Mouse (Mus musculus) fat pad, adult 2 months (tissue): ENCODE data around the gene Npas4.
"Not testable (repeated sequence)": the region's sequence is repeated elsewhere in the genome, so short reads cannot be mapped to it uniquely, and the experiment has no call there.

Source experiments
- DNase-seq: peaks from one replicate; pipeline ENCODE4 v3.0.0-alpha.2; 2011; ENCODE audit warnings: low read depth, low spot score; ENCODE audit errors: extremely low read depth

Npas4 gene

DNA sequence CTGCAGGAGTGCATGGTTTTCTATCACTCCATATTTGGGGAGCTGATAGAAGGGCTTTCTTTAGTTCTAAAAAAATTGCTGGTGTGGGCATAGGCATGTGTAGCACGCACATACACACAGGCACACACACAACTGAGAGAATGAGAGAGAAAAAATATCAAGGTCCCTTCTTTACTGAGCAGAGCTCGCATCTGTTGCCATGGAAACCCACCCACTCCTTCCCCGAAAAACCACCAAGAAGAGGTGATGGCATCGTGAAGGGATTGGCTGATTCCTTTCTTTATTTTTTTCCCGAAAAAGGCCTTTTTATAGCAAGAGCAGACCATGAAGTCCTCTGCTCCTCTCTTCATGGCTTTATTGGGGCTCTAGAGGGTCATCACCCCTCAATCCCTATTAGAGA lies 3.9 kb upstream of the Npas4 start:
- no peak for DNase-seq

DNA sequence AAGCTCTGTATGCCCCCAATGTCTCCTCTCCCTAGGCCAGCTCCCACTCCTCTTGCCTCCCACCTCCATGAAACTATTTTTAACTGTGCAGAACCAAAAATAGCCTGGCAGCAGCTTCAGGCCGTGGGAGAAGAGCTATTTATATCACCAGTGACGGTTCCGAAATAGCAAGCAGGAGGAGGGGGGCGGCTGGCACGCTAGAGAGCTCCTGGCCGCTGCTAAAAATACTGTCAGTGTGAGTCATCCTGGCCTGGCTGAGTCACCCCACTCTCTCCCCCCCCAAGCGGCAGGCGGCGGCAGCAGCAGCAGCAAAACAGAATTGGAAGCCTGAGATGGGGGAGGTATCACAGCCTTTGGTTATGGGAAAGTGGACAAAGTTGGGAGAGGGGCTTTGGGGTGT lies 2.8 kb upstream of the Npas4 start:
- no peak for DNase-seq

DNA sequence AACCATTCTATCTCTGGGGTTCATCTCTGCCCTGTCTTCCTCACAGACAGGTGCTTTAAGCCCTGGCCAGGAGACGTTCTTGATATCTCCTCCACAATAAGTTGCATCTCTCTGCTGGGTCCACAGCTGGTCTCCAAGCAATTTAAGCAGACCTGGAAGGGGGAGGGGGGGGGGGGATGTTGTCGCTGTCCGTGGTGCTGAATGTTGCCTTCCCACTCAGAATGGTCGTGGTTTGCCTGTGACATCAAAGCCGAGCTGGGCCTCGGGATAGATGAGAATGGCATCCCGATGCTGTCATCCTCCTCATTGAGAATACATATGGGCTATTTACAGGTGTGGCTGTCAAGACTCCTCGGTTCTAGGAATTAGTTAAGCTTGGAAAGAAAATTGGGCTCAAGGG lies 2.3 kb upstream of the Npas4 start:
- no peak for DNase-seq

DNA sequence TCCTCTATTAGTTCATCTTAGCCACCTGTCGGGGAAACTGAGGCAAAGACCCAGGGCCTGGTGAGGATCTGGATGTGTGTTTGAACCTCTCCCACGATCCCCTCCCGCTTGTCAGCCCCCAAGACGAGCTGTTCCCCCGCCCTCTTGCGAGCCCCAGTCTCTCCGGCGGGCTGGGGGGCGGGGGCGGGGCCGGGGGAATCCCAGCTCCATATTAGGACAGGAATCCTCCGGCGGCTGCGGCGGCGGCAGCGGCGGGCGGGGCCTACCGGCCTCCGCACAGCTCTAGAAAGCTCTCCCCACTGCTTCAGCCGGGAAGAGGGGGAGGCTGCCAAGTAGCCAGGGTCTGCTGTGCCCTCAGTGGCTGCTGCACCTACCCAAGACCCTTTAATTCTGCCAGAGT lies 600 bp upstream of the Npas4 start:
- DNase-seq, result no peak

DNA sequence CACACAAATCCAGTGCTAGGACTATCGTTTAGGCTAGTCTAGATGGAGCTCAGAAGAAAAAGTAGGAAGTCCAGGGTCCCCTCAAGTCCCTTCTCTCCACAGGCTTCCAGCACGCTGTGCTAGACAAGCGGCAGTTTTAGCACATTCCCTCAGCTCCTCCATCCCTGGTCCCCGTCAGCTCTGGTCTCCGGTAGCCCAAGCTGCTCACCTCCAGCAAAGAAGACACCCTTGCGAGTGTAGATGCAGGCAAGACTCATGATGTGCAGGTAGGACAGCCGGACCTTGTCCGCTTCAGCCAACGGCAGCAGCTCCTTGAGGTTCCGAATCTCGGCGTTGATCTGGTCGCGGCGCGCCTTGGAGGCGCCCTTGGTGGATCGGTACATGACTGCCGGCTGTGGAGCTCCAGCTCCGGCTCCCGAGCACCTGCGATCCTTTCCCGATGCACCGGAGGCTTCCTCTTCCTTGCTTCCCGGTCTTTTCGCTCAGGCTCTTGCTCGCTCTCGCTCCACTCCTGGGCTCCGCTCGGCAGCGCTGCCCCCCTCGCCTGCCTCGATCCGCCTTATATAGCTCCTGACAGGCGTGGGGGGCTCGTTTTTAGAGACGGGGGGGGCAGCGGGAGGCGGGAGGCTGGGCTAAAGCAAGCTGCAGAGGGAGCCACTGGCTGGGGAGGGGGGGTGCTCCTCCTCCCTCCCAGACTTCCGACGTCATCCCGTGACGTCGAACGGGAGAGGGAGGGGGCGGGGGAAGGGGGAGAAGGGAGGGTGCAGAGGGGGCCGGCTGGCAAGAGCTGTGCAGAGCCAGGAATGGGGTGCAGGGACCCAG lies 471 bp downstream of the Npas4 start:
- DNase-seq, result no peak

DNA sequence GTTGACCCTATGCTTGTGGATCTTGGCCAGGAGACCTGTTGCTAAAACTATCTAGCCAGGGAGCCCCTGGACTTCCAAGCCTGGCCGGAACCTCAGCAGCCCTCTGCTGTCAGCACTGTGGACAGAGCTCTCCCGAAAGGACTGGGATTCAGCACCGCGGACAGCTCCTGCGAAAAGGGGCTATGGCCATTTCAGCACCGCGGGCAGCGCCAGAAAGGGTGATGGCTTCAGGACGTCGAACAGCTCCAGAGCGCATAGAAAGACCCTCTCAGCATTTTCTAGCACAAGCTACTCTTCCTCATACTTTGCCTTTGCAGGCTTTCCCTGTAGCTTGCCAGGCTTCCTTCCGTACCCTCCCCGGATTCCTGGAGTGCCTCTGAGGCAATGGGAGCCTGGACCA lies 1.1 kb downstream of the Npas4 start:
- no peak for DNase-seq

DNA sequence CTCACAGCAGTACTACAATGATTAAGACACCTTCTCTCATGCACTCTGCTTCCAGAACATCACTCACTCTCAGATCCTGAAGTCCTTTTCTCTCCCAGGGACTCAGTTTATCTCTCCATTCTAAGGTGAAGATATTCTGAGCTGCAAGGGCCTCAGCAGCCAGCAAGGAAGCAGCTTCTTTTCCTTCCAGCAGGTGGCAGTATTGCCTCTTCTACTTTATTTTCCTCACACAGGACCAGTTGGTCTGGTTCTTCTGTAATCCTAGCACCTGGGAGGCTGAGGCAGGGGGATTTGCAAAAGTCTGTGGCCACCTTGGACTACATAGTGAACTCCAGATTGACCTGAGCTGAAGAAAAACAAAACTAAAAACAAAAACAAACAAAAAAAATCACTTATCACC lies 8.3 kb downstream of the Npas4 start:
- no peak for DNase-seq

DNA sequence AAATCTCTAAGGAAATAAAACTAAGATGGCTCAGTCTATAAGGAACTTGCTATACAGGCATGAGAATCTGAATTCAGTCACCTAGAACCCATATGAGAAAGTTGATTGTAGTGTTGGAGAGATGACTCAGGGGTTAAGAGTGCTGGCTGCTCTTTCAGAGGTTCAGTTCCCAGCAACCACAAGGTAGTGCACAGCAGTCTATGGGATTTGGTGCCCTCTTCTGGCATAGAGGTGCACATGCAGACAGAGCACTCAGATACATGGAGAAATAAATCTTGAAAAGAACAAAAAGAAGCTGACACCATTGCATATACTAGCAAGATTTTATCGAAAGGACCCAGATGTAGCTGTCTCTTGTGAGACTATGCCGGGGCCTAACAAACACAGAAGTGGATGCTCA lies 21.9 kb downstream of the Npas4 start:
- no peak for DNase-seq

DNA sequence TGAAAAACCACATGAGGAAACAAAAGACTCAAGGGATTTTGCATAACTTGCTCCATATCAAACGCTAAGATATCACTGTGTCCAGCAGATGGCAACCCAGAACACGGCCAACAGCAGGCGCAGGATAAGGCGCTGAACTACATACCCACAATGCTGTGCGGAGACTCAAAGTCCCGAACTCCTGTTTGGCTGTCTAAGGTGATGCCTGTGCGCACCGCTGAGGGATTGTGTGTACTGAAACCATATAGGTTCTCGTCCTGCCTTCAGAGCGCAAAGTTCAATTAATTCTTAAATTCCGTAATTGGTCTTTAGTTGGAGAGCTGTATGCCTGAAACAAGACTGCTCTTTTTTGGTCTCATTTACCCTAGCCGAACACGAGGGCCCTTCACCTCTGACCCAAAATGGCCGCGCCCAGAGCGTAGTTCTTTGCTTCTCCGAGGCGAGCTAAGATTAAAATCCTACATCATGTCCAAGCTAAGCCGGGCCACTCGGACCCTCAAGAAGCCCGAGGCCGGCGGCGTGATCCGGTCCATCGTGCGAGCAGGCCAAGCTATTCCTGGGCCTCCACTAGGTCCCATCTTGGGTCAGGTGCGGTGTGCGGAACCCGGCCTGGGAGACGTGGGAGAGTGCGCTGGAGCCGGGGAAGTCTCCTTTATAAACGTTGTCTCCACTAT lies 28.1 kb downstream of the Npas4 start, which contains the start of gene Mrpl11:
TSS of gene Mrpl11 (plus strand) at position 220 of the 674 bp plus-strand sequence.
- peak; percentile 62 for DNase-seq

DNA sequence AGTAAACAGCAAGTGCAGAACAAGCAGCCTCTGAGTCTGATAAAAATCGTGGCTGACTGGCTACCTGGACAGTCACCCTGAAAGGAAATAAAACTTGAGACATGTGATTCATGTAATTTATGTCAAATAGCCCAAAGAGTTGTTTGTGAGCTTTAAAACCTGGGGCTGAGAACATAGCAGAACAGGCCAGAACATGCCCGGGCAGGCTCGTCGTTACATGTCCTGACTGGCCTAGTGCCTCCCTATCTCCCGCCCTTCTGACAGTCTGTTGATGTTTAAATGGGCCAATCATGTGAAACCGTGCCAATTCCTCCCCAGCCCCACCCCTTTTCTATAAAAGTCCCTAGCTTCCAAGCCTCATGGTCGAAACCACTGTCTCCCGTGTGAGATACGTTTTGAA lies 41.5 kb downstream of the Npas4 start:
- not testable (repeated sequence) for DNase-seq

DNA sequence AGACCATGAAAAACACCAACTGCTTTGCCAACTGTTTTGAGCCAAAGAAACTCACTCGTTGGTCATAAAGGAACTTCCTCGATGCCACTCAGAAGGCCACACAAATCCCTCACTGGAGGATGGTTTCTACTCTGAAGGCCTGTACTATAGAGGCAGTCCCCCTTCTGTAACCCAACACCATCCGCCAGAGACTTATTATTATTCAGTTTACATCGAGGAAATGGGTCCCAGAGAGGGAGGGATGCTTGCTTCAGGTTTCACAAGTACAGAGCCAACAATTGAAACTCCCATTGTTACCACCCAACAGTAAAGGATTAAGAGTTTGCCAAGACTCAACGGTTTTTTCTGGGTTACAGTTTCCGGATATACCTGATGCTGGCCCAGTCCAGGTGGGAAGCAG lies 44.6 kb downstream of the Npas4 start:
- DNase-seq, result no peak

DNA sequence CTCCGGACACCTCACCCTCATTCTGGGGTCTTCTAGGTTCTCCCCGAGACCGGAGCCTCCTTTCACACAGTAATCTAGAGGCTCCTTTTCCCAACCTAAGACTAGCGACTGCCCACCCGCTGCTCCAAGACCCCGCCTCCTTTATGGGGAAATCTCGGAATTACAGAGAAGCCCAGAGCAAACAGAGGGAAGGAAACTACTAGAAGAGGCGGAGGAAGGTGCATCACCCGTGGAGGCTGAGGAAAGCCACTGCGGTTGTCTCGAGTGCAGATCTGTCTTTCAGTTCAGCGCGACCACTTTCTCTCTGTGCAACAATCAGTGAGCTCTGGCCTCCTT lies 46.9 kb downstream of the Npas4 start:
- no peak for DNase-seq

DNA sequence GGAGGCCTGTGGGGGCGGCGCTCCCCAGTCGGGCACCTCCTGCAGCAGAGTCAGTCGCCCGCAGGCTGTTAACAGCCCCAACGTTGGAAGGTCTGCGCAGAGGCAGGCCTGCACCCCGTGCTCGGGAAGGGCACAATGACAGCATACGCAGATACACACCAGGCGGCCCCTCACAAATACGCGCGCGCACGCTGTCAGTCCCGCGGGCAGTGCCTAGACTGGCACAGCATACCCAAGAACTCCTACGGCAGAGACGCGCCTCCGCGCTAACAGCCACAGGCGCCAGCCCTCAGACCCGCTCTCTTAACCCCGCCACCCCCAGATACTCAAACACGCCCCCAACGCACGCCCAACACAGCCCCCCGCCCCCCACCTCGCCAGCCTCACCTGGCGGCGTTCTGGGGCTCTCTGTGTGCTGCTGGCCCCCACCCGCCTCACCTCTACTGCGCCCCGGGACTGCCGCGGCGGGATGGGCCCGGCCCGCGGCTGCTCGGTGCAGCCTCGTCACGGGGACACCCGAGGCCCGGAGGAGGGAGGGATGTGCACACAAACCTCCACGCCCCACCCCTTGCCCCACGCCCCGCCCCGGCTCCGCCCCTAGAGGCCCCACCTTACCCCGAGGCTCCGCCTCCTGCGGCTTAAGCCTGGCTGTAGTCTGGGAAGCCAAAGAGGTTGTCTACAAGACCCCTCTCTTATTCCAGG lies 47.4 kb downstream of the Npas4 start, which contains the start of gene Peli3:
TSS of gene Peli3 (minus strand) at position 577 of the 702 bp plus-strand sequence.
- no peak for DNase-seq

DNA sequence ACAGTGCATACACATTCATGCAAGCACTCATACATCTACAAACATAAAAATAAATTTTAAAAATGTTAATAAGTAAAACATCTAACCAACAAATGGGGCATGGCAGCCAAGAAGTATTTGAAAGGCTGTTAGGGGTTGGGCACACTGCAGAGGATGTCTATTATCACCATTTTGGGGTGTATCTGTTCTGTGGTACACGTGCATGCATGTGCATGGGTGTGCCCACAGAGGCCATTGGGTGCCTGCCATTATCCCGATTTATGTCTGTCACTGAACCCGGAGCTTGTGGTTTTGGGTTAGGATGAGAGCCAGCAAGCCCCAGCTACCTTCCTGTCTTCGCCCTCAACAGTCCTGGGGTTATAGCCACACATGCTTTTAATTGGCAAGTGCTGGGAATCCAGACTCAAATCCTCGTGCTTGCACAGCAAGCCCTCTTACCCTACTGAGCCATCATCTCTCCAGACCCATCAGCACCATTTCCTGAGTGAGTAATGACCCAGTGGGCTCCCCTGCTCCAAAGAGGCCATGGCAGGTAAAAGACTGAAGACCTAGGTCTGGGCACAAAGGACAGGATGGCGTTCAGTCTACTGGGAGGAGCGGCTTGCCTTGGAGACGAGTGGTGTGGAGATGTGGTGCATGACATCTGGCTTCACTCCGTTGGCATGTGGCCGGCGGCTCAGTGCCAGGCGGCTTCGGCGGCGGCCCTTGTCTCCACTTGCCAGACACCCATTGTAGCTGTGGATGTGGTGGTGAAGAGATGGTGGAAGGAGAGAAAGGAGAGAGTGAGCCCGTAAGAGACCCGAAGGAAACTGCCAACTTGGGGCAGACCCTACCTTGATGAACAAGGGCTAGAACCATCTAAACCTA lies 52.4 kb downstream of the Npas4 start:
- no peak for DNase-seq

DNA sequence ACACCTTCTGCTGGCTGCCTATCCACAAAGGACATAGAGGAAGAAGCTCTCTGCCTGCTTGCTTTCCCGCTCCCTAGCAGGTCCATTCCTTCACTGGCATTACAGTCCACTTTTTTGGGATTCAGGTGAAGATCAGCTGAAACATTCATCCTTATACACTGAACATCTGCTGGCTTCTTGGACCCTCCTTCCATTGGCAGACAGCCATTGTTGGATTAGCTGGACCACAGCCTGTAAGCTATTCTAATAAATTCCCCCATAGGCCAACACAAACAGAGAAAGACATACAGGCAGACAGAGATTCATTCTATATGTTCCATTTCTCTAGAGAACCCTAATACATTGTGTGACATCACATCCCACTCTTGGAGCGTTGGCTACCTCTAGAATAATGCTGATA lies 53.2 kb downstream of the Npas4 start:
- no peak for DNase-seq
